Mouse (Mus musculus): ENCODE results near the gene Cdc42ep4.

- no peak for TF ChIP-seq CTCF (IDR thresholded peaks at IDR 0.05; ENCODE audit: extremely low read depth, insufficient read depth, insufficient read length, insufficient replicate concordance)
- no peak for TF ChIP-seq POLR2A (IDR thresholded peaks at IDR 0.05; ENCODE audit: low read depth, low read length)
Observed at GRCm38 (mm10) chr11:113678373-113678772, 73.3 kb downstream of the Cdc42ep4 start.

Data from spleen, adult 2 months (tissue).